Mouse (Mus musculus): ENCODE results near the gene Pum2. TPM values are rescaled to one million over a fixed set of nuclear protein-coding genes. Genes with fewer than 3 reads are reported as not detected.
A peak's percentile ranks its signal among the peaks of the same experiment; 100 is the strongest.

Pum2 gene
- polyA plus RNA-seq, 1 experiment from 2014 or later: 41.0 TPM

DNA sequence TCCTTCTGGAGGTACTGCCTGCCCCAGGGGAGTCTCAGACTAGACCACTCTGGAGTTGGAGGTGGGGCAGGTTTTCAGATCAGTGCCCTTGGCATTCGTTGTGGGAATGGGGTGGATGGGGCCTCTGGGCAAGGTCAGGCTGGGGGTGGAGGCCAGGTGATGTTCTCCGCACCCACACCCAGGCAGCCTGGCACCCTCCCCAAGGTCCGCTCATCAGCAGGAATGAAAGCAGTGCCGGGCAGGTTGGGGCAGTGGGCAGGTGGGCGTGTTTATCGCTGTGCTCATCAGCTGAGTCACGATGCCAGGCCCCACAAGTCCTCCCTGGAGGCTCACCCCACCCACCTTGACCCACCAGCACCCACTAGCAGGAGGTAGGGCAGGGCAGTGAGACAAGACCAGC is 104.2 kb downstream of the Pum2 start:
- WGBS: 71% methylated on average over 7 of the region's 7 CpGs
- H3K4me3 ChIP-seq (replicated peaks): no peak overlapping the region
- H3K9ac ChIP-seq: no peak overlapping the region
- no peak overlapping the region; the same call in 1 of the 2 replicates for H3K4me2 ChIP-seq (replicated peaks)
- H3K27me3 ChIP-seq: no peaks in the 10 kb centered on the region
- no peaks in the 10 kb centered on the region for H3K36me3 ChIP-seq
- no peak for ATAC-seq (ENCODE audit: insufficient number of reproducible peaks, low FRiP score, low TSS enrichment, low read depth)
- 0 out of 2 replicates have a peak overlapping the region, but pooled peaks have one; percentile 17 for H3K27ac ChIP-seq (replicated peaks)
- peaks cover 94% of the 10 kb centered on the region for H3K4me1 ChIP-seq
- no peaks in the 10 kb centered on the region for H3K9me3 ChIP-seq (replicated peaks)

DNA sequence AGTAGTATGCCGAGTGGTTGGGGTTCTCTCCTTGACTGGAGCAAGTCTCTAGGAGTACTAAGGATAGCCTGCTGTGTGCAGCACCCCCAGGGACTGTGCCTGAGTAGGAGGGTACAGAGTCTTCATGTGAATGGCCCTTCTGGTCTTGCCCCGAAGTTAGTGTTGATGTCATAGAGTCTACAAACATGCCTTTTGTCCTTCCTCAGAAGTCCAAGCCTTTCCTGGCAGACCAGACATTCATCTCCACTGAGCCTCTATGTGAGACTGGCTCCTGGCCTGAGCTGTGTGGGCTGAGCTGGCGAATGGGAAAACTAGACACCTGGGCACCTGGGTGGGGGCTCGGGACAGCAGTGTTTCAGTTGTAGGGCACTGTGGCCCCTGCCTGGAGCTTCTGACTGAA is 105.9 kb downstream of the Pum2 start:
- no peak for ATAC-seq (ENCODE audit: insufficient number of reproducible peaks, low FRiP score, low TSS enrichment, low read depth)
- no peak overlapping the region for H3K4me2 ChIP-seq (replicated peaks)
- H3K9ac ChIP-seq: no peak overlapping the region
- no peaks in the 10 kb centered on the region for H3K36me3 ChIP-seq
- no peak overlapping the region for H3K27ac ChIP-seq (replicated peaks)
- H3K27me3 ChIP-seq: no peaks in the 10 kb centered on the region
- H3K9me3 ChIP-seq (replicated peaks): no peaks in the 10 kb centered on the region
- WGBS: 72% methylated on average over 4 of the region's 4 CpGs
- H3K4me1 ChIP-seq: peaks cover 87% of the 10 kb centered on the region
- H3K4me3 ChIP-seq (replicated peaks): no peak overlapping the region

DNA sequence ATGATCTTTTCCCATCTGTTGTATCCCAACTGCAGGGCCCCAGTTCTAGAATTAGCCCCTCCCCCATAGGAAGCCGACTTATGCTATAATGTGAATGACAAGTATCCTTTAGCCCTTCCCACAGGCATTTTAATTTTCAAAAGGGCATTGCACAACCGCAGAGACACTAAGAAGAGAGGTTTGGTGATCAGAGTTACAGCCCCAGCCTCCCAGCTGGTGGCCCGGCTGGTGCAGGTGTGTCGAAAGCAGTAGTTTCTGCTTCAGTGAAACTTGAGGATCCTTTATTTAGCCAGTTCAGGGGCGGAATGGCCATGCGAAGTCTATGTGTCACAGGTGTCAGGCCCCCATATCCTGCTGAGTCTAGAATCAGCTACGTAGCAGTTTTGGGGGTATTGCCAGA is 107.2 kb downstream of the Pum2 start:
- Histone ChIP-seq H3K9me3 (replicated peaks) (no peaks in the 10 kb centered on the region), H3K36me3 (no peaks in the 10 kb centered on the region), H3K9ac (no peak overlapping the region), H3K4me1 (peaks cover 86% of the 10 kb centered on the region), H3K4me3 (replicated peaks) (no peak overlapping the region), H3K27me3 (no peaks in the 10 kb centered on the region), H3K27ac (replicated peaks) (peak overlapping the region; percentile 80), H3K4me2 (replicated peaks) (no peak overlapping the region)
- no peak for ATAC-seq (ENCODE audit: insufficient number of reproducible peaks, low FRiP score, low TSS enrichment, low read depth)
- 57% methylated on average over 7 of the region's 7 CpGs for WGBS

DNA sequence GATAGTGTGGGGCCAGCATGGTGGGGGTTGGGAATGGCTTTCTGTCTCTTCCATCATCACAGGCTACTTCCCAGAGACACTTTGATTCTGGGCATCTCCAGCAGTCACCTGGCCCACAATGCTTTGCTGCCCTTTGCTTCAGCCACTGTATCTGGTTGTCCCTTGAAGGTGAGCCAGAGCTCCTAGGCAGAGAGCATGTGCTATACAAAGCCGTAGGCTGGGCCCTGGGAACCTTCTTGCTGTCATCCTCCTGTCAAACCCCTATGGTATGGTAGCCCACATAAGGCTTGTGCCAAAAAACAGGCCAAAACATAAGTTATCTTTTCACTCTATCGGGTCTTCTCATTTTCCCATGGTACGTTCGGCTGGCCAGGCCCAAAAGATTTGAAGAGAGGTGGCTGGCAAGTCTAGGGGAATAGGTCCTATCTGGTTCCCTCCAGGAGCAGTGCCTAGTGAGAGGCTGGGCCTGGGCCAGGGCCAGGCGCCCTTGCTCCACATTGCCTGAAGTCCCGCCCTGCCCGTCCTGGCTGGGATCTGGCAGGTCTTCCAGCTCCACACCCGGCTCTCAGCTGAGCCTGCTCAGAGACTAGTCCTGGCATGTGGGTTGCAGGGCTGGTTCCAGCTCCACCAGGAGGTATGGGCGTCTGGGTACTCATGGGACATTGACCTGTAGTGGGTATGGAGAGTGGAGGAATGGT is 107.9 kb downstream of the Pum2 start:
- ATAC-seq (ENCODE audit: insufficient number of reproducible peaks, low FRiP score, low TSS enrichment, low read depth): peak; percentile 53; the same call in 1 of the 2 replicates
- Histone ChIP-seq H3K27me3 (no peaks in the 10 kb centered on the region), H3K9ac (no peak overlapping the region), H3K4me2 (replicated peaks) (peak overlapping the region; percentile 19; the same call in 1 of the 2 replicates), H3K9me3 (replicated peaks) (no peaks in the 10 kb centered on the region), H3K27ac (replicated peaks) (peak overlapping the region; percentile 80), H3K4me1 (peaks cover 86% of the 10 kb centered on the region), H3K36me3 (no peaks in the 10 kb centered on the region), H3K4me3 (replicated peaks) (no peak overlapping the region)
- 55% methylated on average over 9 of the region's 9 CpGs for WGBS

DNA sequence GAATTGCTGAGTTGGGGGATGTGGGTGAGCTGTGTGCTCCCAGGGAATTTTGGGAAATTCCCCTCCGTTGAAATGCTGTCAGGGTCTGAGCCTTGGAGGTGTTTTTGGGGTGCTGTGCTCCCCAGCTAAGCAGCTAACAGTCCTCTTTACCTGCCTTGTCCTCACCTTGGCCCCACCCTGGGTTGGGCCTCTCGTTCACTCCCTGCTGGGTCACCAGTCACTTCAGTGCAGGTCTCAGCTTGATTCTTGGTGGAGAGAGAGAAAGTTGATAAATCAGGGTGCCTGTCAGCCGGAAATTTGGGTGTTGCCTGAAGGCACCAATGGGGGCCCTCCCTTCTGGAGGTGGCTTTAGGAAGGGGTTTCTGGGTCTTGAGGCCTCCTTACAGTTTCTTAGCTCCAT is 108.6 kb downstream of the Pum2 start:
- 60% methylated on average over 3 of the region's 3 CpGs for WGBS
- no peak for ATAC-seq (ENCODE audit: insufficient number of reproducible peaks, low FRiP score, low TSS enrichment, low read depth)
- peak overlapping the region; percentile 80 for H3K27ac ChIP-seq (replicated peaks)

DNA sequence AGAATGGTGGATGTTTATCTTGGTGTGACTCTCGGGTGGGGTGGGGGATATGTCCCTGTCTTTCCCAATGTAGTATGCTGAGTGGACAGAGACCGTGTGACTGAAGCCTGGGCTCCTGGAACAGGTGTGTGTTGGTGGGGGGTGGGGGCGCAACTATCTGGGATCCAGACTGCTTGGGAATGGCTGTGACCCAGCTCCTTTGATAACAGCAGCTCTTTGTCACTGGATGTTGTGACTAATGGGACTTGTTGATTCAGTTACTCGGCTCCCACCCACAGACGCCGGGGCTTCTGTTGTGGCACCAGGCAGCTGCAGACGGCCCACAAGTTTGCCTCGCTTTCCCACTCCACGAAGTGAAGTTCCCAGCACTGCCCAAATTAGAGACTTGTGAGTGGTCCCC is 110.3 kb downstream of the Pum2 start:
- no peaks in the 10 kb centered on the region for H3K9me3 ChIP-seq (replicated peaks)
- H3K27ac ChIP-seq (replicated peaks): no peak overlapping the region
- H3K4me1 ChIP-seq: peaks cover 79% of the 10 kb centered on the region
- H3K4me3 ChIP-seq (replicated peaks): no peak overlapping the region
- H3K36me3 ChIP-seq: 0 out of 2 replicates have a peak, but pooled peaks cover 2% of the 10 kb centered on the region
- H3K9ac ChIP-seq: no peak overlapping the region
- no peak overlapping the region for H3K4me2 ChIP-seq (replicated peaks)
- 61% methylated on average over 9 of the region's 9 CpGs for WGBS
- ATAC-seq (ENCODE audit: insufficient number of reproducible peaks, low FRiP score, low TSS enrichment, low read depth): no peak
- H3K27me3 ChIP-seq: no peaks in the 10 kb centered on the region

More for the DNA sequence above, 108.6 kb downstream of the Pum2 start:
- Histone ChIP-seq H3K4me1 (peaks cover 86% of the 10 kb centered on the region), H3K36me3 (no peaks in the 10 kb centered on the region), H3K9ac (no peak overlapping the region), H3K4me2 (replicated peaks) (peak overlapping the region; percentile 19; the same call in 1 of the 2 replicates), H3K9me3 (replicated peaks) (no peaks in the 10 kb centered on the region), H3K4me3 (replicated peaks) (no peak overlapping the region), H3K27me3 (no peaks in the 10 kb centered on the region)

DNA sequence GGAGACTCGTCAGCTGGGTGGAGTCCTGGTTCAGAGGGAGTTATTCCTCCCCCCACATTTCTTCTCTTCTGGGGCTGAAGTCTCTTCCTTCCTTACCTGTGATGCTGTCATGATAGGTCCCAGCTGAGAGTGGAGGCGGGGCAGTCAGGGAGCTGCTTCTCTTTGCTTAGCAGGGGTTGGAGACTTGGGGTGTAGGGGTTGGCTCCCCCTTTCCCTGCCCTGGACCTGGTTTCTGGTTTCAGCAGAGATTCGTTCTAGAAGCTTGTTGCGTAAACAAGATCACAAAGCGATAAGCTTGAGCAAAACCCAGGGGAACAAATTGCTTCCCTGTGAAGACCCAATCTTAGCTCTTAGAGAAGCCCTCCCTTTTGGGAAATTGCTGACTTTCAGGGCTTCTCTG is 112.5 kb downstream of the Pum2 start:
- Histone ChIP-seq H3K9ac (no peak overlapping the region), H3K27ac (replicated peaks) (peak overlapping the region; percentile 35; the same call in 1 of the 2 replicates)
- 57% methylated on average over 5 of the region's 5 CpGs for WGBS

DNA sequence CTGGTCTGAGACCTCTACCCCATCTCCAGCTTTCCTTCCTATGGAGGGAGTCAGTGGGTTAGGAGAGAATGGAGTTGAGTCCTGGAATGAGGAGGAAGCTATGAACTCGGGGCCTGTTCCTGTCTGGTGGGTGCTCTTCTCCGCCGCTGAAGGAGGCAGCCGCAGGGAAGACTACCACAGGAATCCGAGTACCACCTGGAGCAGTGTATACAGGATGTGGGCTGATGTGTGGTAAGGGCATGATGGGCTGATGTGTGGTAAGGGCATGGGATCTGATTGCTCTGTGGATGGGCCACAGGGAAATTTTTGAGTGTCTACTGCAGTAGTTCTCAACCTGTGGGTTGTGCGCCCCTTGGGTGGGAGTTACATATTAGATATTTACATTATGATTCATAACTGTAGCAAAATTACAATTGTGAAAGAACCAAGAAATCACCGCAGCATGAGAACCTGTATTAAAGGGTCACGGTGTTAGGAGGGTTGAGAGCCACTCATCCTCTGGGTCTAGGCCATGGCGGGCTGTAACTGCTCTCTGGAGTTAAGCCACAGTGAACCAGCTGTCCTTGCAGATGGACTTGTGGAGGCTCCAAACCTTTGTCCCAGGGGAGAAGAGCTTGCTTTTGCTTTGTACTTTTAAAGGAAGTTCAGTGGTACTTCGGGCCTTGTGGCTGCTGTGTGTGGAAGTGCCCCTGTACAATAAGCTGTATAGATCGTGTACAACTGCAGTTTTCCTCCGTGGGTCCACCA is 113.2 kb downstream of the Pum2 start:
- Histone ChIP-seq H3K4me2 (replicated peaks) (no peak overlapping the region), H3K27me3 (no peaks in the 10 kb centered on the region), H3K36me3 (peaks cover 31% of the 10 kb centered on the region), H3K9me3 (replicated peaks) (no peaks in the 10 kb centered on the region), H3K4me3 (replicated peaks) (no peak overlapping the region), H3K4me1 (peaks cover 52% of the 10 kb centered on the region), H3K9ac (no peak overlapping the region), H3K27ac (replicated peaks) (peak overlapping the region; percentile 23; the same call in 1 of the 2 replicates)
- no peak for ATAC-seq (ENCODE audit: insufficient number of reproducible peaks, low FRiP score, low TSS enrichment, low read depth)
- WGBS: 70% methylated on average over 12 of the region's 12 CpGs

More for the DNA sequence above, 112.5 kb downstream of the Pum2 start:
- H3K27me3 ChIP-seq: no peaks in the 10 kb centered on the region
- peaks cover 59% of the 10 kb centered on the region for H3K4me1 ChIP-seq
- H3K9me3 ChIP-seq (replicated peaks): no peaks in the 10 kb centered on the region
- H3K36me3 ChIP-seq: peaks cover 25% of the 10 kb centered on the region
- H3K4me3 ChIP-seq (replicated peaks): no peak overlapping the region
- no peak overlapping the region for H3K4me2 ChIP-seq (replicated peaks)
- ATAC-seq (ENCODE audit: insufficient number of reproducible peaks, low FRiP score, low TSS enrichment, low read depth): no peak

DNA sequence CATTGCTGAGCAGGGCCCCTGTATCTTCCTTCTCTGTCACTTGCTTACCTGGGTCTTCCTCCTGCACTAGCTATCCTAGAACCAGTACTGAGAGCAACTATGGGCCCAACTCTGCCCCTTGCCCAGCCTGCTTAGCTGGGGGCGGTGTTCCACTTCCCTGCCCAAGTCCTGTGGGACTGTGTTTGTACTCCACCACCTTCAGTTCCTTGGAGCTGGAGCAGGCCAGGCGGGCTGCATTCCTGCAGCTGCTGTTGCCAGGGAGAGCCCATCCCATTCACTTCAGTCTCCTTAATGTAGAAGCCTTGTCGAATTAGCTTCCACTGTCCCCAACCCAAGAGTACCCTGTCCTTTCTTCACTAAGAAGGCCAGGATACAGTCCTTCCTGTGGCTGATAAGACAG is 114.5 kb downstream of the Pum2 start:
- no peak overlapping the region for H3K4me3 ChIP-seq (replicated peaks)
- ATAC-seq (ENCODE audit: insufficient number of reproducible peaks, low FRiP score, low TSS enrichment, low read depth): no peak
- H3K4me2 ChIP-seq (replicated peaks): no peak overlapping the region
- peaks cover 39% of the 10 kb centered on the region for H3K4me1 ChIP-seq
- H3K27ac ChIP-seq (replicated peaks): no peak overlapping the region
- peaks cover 40% of the 10 kb centered on the region for H3K36me3 ChIP-seq
- WGBS: 67% methylated on average over 3 of the region's 3 CpGs
- H3K27me3 ChIP-seq: no peaks in the 10 kb centered on the region
- no peak overlapping the region for H3K9ac ChIP-seq
- H3K9me3 ChIP-seq (replicated peaks): no peaks in the 10 kb centered on the region

DNA sequence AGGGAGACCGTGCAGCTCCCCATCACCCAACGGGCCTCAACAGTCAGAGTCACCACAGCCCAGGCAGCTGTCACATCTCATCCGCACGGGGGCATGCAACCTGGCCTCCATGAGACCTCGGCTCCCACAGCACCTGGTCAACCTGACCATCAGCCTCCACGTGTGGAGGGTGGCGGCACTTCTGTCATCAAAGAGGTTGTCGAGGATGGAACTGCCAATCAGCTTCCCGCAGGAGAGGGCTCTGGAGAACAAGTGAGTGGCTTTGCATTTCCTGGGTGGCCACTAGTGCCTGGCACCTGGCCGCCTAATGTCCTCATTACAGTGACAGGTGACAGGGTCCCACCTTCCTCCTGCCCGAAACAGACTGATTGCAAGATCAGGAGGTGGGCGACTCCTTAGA is 116.7 kb downstream of the Pum2 start:
- Histone ChIP-seq H3K4me1 (peaks cover 27% of the 10 kb centered on the region), H3K4me2 (replicated peaks) (no peak overlapping the region), H3K9me3 (replicated peaks) (no peaks in the 10 kb centered on the region), H3K36me3 (peaks cover 59% of the 10 kb centered on the region), H3K9ac (no peak overlapping the region), H3K27me3 (no peaks in the 10 kb centered on the region), H3K4me3 (replicated peaks) (no peak overlapping the region), H3K27ac (replicated peaks) (no peak overlapping the region)
- ATAC-seq (ENCODE audit: insufficient number of reproducible peaks, low FRiP score, low TSS enrichment, low read depth): no peak
- 89% methylated on average over 12 of the region's 12 CpGs for WGBS

DNA sequence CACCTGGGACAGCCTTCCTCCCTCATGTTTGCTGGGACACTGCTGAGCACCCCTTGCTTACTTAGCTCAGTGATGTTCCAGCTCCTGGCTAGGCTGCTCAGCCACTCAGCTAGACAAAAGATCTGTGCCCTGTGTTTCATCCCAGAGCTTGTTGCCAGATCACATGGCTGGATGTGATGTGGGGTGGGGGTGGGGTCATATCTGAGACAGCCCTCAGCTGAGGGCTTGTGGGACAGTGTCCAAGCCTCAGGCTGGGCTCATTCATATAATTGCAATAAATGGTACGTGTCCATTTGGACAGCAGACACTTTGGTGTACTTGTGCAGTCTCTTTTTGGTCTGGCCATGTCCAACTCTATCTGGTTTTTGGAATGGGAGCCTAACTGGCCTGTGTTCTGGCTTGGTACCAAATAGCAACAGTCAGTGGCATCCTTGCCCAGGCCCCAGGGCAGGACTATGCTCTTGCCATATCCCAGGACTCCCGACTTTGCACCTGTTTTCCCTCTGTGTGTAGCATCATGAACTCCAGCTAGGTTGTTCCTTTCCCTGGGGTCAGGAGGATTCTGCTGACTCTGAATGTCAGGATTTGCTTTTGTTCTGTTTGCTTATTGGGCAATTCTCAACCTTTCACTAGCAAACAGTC is 119.6 kb downstream of the Pum2 start:
- H3K4me1 ChIP-seq: peaks cover 13% of the 10 kb centered on the region
- 82% methylated on average over 2 of the region's 2 CpGs for WGBS
- H3K36me3 ChIP-seq: peaks cover 59% of the 10 kb centered on the region
- H3K9ac ChIP-seq: no peak overlapping the region
- H3K4me3 ChIP-seq (replicated peaks): no peak overlapping the region
- H3K9me3 ChIP-seq (replicated peaks): no peaks in the 10 kb centered on the region
- no peaks in the 10 kb centered on the region for H3K27me3 ChIP-seq
- H3K4me2 ChIP-seq (replicated peaks): no peak overlapping the region
- H3K27ac ChIP-seq (replicated peaks): no peak overlapping the region
- ATAC-seq (ENCODE audit: insufficient number of reproducible peaks, low FRiP score, low TSS enrichment, low read depth): no peak
